Mouse (Mus musculus) erythroblast, embryonic 14.5 days (primary cell): Measurements from ENCODE around the gene Narf.

Experiments used
- GATA1 ChIP-seq: IDR thresholded peaks from 2 replicates; pipeline ENCODE4 v1.6.1; 2012; ENCODE audit warnings: low read length, inconsistent platforms, mixed read lengths
- TAL1 ChIP-seq: IDR thresholded peaks from 3 replicates; pipeline ENCODE4 v1.6.1; 2012; ENCODE audit warnings: low read length, inconsistent platforms, mixed read lengths

DNA sequence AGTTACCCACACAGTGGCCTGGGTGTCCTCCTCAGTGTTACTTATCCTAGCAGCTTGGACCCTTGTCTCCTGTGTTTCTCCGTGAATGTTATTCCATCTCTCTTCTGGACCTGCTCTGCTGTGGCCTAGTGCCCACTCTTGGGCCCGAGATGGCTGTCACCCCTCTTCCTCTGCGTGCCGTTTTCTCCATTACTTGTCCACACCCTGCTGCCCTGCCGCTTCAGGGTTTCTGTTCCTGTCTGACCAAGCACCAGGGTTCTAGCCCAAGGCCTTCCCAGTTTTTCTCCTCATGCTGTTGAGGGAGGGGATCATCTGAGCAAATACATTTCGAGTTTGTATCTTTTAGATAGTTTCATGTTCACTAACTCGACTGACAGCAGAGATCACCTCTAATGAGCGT, 40.5 kb downstream of the Narf start:
- TF ChIP-seq TAL1 (no peak), GATA1 (no peak)
